Mouse (Mus musculus) hindbrain, embryonic 10.5 days (tissue): ENCODE data around the gene Gm21477. TPM values are rescaled to one million over a fixed set of nuclear protein-coding genes. Genes with fewer than 3 reads are reported as not detected.
"Not testable (repeated sequence)": the region's sequence is repeated elsewhere in the genome, so short reads cannot be mapped to it uniquely, and the experiment has no call there.

ENCODE experiments used
- DNase-seq: peaks from one replicate; pipeline ENCODE4 v3.0.0-alpha.2; 2017; ENCODE audit warnings: low spot score
- H3K27ac ChIP-seq: fragments of 300-500 bp; sonication (generic); 2 replicates; pipeline ENCODE4 v1.5.1; 2016; ENCODE audit warnings: mild to moderate bottlenecking, moderate library complexity
- H3K27me3 ChIP-seq: fragments of 300-500 bp; sonication (generic); 2 replicates; pipeline ENCODE4 v1.6.1; 2016; ENCODE audit warnings: mild to moderate bottlenecking; ENCODE audit not compliant: poor library complexity, insufficient read depth, severe bottlenecking
- H3K36me3 ChIP-seq: fragments of 300-500 bp; sonication (generic); 2 replicates; pipeline ENCODE4 v1.6.1; 2016; ENCODE audit warnings: mild to moderate bottlenecking, moderate library complexity
- H3K4me1 ChIP-seq: fragments of 300-500 bp; sonication (generic); replicated peaks from 2 replicates; pipeline ENCODE4 v1.6.1; 2016; ENCODE audit warnings: mild to moderate bottlenecking
- H3K4me3 ChIP-seq: fragments of 300-500 bp; sonication (generic); 2 replicates; pipeline ENCODE4 v1.5.1; 2016; ENCODE audit warnings: mild to moderate bottlenecking, moderate library complexity
- H3K9me3 ChIP-seq: fragments of 300-500 bp; sonication (generic); 2 replicates; pipeline ENCODE4 v1.6.1; 2016; ENCODE audit warnings: mild to moderate bottlenecking, moderate library complexity
- WGBS: fragments of 180-500 bp; shearing (Covaris S2); methylation state at CpG from one replicate; pipeline ENCODE4 v1.1.7; 2016; 5-methylcytosine and 5-hydroxymethylcytosine counted together
- polyA plus RNA-seq: library from polyadenylated mRNA; unstranded; fragments of >200 nt; fragmentation: Nextera tagmentation; extraction: Ambion mirVana; gene quantifications from 2 replicates; pipeline ENCODE4 v1.2.1, GENCODE M21; 2016

Gene Gm21477
- polyA plus RNA-seq: not detected in 2 replicates

DNA sequence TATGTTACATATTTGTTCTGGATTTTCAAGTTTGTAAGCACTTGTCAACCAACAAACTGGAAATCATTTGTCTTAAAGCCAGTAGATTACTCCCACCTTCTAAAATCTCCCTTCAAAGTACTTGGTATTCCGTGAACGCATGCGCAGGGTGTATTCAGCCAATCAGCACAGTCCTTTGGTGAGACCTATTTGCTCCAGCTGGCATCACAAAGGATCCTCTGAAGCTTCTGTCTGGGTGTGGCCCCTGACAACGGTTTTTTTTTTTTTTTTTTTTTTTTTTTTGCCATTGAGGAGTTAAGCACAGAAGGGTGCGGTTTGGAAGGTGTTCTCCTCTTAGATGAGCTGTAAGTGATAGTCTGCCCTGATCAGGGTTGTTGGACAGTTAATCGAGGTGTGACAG lies at the start of gene Gm21477:
Gene Gm21477, plus strand, starts transcription at position 301 of the 400 bp plus-strand sequence.
- WGBS: no CpG with 5 or more reads among the region's 6 CpGs
- not testable (repeated sequence) for H3K4me3 ChIP-seq, H3K27me3 ChIP-seq, H3K27ac ChIP-seq, H3K9me3 ChIP-seq, H3K4me1 ChIP-seq, DNase-seq, H3K36me3 ChIP-seq
